Comparison of ENCODE assay signal across 26 mouse cellular contexts in the genomic region with DNA sequence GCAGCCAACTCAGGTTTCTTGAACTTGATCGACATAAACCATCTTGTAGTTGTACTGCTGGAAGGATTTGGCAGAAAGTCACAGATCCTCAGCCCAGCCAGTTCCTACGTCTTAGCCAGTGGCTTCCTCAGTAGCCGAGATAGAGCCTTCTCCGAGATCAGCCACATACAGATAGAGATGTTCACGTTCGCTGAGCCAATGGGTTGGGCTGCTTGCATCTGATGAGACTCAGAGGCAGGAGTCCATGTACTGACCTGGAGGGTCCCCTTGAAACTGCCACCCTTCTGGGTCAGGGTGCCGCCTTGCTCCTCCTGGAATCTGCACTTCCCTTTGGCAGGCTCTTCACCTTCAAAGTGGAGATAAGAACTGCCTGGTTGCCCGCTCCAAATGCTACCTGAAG. TPM values are rescaled to one million over a fixed set of nuclear protein-coding genes. Genes with fewer than 3 reads are reported as not detected.
"Had no signal": no experiment of that assay in that cellular context is flagged by ENCODE, and none has a peak within 500 bp of the region (broad histone marks: within the 10 kb centered on the region; RNA-seq: fewer than 3 reads in every experiment).

No protein-coding gene starts in this region.

- H3K36me3 ChIP-seq: embryonic facial prominence, embryonic 10.5 days; embryonic facial prominence, embryonic 12.5 days; embryonic facial prominence, embryonic 13.5 days; embryonic facial prominence, embryonic 15.5 days; forebrain, embryonic 10.5 days; forebrain, embryonic 12.5 days; forebrain, embryonic 15.5 days; heart, embryonic 10.5 days had no signal

- H3K27ac ChIP-seq: embryonic facial prominence, embryonic 10.5 days; embryonic facial prominence, embryonic 12.5 days; embryonic facial prominence, embryonic 13.5 days; embryonic facial prominence, embryonic 15.5 days; forebrain, embryonic 10.5 days; forebrain, embryonic 12.5 days; forebrain, embryonic 13.5 days; forebrain, embryonic 15.5 days; gastrocnemius, adult 2 months; heart, adult 2 months; heart, embryonic 10.5 days had no signal

- DNase-seq: cerebellum, postnatal 10 days; cerebellum, postnatal 14 days; cerebellum, postnatal 25 days; embryo, embryonic 11 days; forebrain, postnatal 0 days; gastrocnemius, adult 2 months; gastrocnemius, postnatal 10 days; gastrocnemius, postnatal 14 days; gastrocnemius, postnatal 25 days; gastrocnemius, postnatal 36 days; heart, adult 11 months; heart, adult 18-20 months; heart, adult 2 months had no signal

- H3K27me3 ChIP-seq: embryonic facial prominence, embryonic 12.5 days; embryonic facial prominence, embryonic 13.5 days; embryonic facial prominence, embryonic 15.5 days; forebrain, embryonic 15.5 days had no signal

- ATAC-seq: forebrain, embryonic 13.5 days; forebrain, embryonic 14.5 days; forebrain, embryonic 15.5 days; forebrain, embryonic 16.5 days; forebrain, postnatal 0 days had no signal

- H3K9me3 ChIP-seq: embryonic facial prominence, embryonic 10.5 days; embryonic facial prominence, embryonic 12.5 days; embryonic facial prominence, embryonic 13.5 days; embryonic facial prominence, embryonic 15.5 days; forebrain, embryonic 10.5 days; forebrain, embryonic 12.5 days; forebrain, embryonic 13.5 days; forebrain, embryonic 15.5 days; heart, embryonic 10.5 days had no signal

- H3K9ac ChIP-seq: embryonic facial prominence, embryonic 12.5 days; embryonic facial prominence, embryonic 13.5 days; embryonic facial prominence, embryonic 15.5 days; forebrain, embryonic 12.5 days; forebrain, embryonic 13.5 days; forebrain, embryonic 15.5 days; forebrain, postnatal 0 days had no signal

- H3K4me3 ChIP-seq: embryonic facial prominence, embryonic 10.5 days; embryonic facial prominence, embryonic 12.5 days; embryonic facial prominence, embryonic 13.5 days; embryonic facial prominence, embryonic 15.5 days; erythroblast, embryonic 14.5 days; forebrain, embryonic 10.5 days; forebrain, embryonic 12.5 days; forebrain, embryonic 13.5 days; forebrain, embryonic 15.5 days; gastrocnemius, adult 2 months; heart, adult 2 months; heart, embryonic 10.5 days had no signal

- H3K4me2 ChIP-seq: embryonic facial prominence, embryonic 12.5 days; embryonic facial prominence, embryonic 13.5 days; embryonic facial prominence, embryonic 15.5 days; forebrain, embryonic 12.5 days; forebrain, embryonic 13.5 days; forebrain, embryonic 15.5 days; heart, embryonic 11.5 days had no signal

RNA-seq across cellular contexts. Expression of a gene that starts 4.1 kb away (rescaled TPM):
- polyA plus RNA-seq: erythroblast, embryonic 14.5 days had no signal
